Mouse (Mus musculus) testis, adult 2 months (tissue): ENCODE results near the gene Tmem25.

ENCODE experiments used
- CTCF ChIP-seq: fragments of 200-500 bp; IDR thresholded peaks from 2 replicates; pipeline ENCODE4 v1.5.1; 2012; ENCODE audit warnings: low read depth, mild to moderate bottlenecking, inconsistent platforms, low read length, moderate library complexity; ENCODE audit not compliant: control insufficient read depth, insufficient read depth, insufficient replicate concordance
- POLR2A ChIP-seq: fragments of 200-500 bp; IDR thresholded peaks from 2 replicates; pipeline ENCODE4 v1.6.1; 2012; ENCODE audit warnings: low read depth, mild to moderate bottlenecking, inconsistent platforms, low read length, moderate library complexity; ENCODE audit not compliant: control insufficient read depth

GRCm38 (mm10) chr9:44832356-44832755, 33.2 kb upstream of the Tmem25 start:
- TF ChIP-seq CTCF = no peak
- no peak for TF ChIP-seq POLR2A
